Mouse (Mus musculus) CH12.LX (cell line): ENCODE data around the gene Naa16. TPM values are rescaled to one million over a fixed set of nuclear protein-coding genes. Genes with fewer than 3 reads are reported as not detected.

Experiments
- DNase-seq: peaks from one replicate; pipeline ENCODE4 v3.0.0-alpha.2; 2013; ENCODE audit errors: extremely low read depth
- H3K27ac ChIP-seq: 2 replicates; pipeline ENCODE4 v1.5.1; 2012; ENCODE audit warnings: low read depth, mild to moderate bottlenecking, control low read depth, moderate library complexity; ENCODE audit not compliant: insufficient read depth
- H3K27me3 ChIP-seq: replicated peaks from 2 replicates; pipeline ENCODE3; 2012; ENCODE audit warnings: inconsistent platforms
- H3K36me3 ChIP-seq, 2 experiments: replicated peaks in 1 of 2; 2 replicates each; pipeline versions ENCODE3 to v1.6.1; 2012; ENCODE audit warnings: inconsistent platforms in 1 of 2, low read length in 1 of 2, mild to moderate bottlenecking in 1 of 2, mixed read lengths in 1 of 2, moderate library complexity in 1 of 2; ENCODE audit not compliant: control insufficient read depth in 1 of 2, insufficient read depth in 1 of 2
- H3K4me1 ChIP-seq, 2 experiments: 2 replicates each; pipeline ENCODE4 v1.6.1; 2012; ENCODE audit warnings: inconsistent platforms in 1 of 2, moderate library complexity in 1 of 2; ENCODE audit not compliant: insufficient read depth in 2 of 2, control insufficient read depth in 1 of 2
- H3K4me2 ChIP-seq: 2 replicates; pipeline ENCODE4 v1.6.1; 2012; ENCODE audit warnings: low read depth, mild to moderate bottlenecking, control low read depth; ENCODE audit not compliant: poor library complexity, insufficient read depth, severe bottlenecking
- H3K4me3 ChIP-seq, 3 experiments: fragments of 150-350 bp in 1 of 3; sonication (generic) in 1 of 3; replicated peaks in 1 of 3; 2 replicates each; pipeline versions ENCODE3 to v1.5.1; 2011 to 2012; ENCODE audit warnings: low read depth in 2 of 3, low read length in 2 of 3, mild to moderate bottlenecking in 2 of 3, moderate library complexity in 2 of 3, control low read depth in 1 of 3, improper control_type of control experiment in 1 of 3, inconsistent platforms in 1 of 3, mixed read lengths in 1 of 3; ENCODE audit not compliant: poor library complexity in 1 of 3
- H3K79me2 ChIP-seq: replicated peaks from 2 replicates; pipeline ENCODE4 v1.6.1; 2012; ENCODE audit warnings: mild to moderate bottlenecking, moderate library complexity; ENCODE audit not compliant: control insufficient read depth, poor library complexity, insufficient read depth, severe bottlenecking; ENCODE audit errors: extremely low read depth
- H3K9ac ChIP-seq: 2 replicates; pipeline ENCODE4 v1.6.1; 2012; ENCODE audit warnings: low read depth, mild to moderate bottlenecking, control low read depth, moderate library complexity; ENCODE audit not compliant: insufficient read depth
- H3K9me3 ChIP-seq: replicated peaks from 2 replicates; pipeline ENCODE3; 2012; ENCODE audit warnings: low read length, inconsistent platforms, mixed read lengths
- RAD21 ChIP-seq: IDR thresholded peaks from 2 replicates; pipeline ENCODE4 v1.6.1; 2011; ENCODE audit warnings: low read depth, mild to moderate bottlenecking, low read length, improper control_type of control experiment, moderate library complexity
- SMC3 ChIP-seq: IDR thresholded peaks from 2 replicates; pipeline ENCODE4 v1.6.1; 2011; ENCODE audit warnings: low read depth, low read length, improper control_type of control experiment
- TBP ChIP-seq: conservative IDR thresholded peaks from 2 replicates; pipeline ENCODE4 v1.6.1; 2011; ENCODE audit warnings: low read depth, low read length, improper control_type of control experiment
- ZMIZ1 ChIP-seq: IDR thresholded peaks from 2 replicates; pipeline ENCODE4 v1.6.1; 2012; ENCODE audit warnings: low read depth, mild to moderate bottlenecking, inconsistent platforms, low read length, improper control_type of control experiment
- dilution Hi-C: fragments of 300-500 bp; cut with MboI; formaldehyde crosslinking; loops from 2 replicates; pipeline ENCODE4 v1.14.3; 2020; ENCODE audit warnings: low sequenced_read_pairs; ENCODE audit not compliant: extremely low pct_unique_long_range_greater_than_20kb, extremely low pct_ligation_motif_present
- in situ Hi-C: fragments of 300-500 bp; cut with MboI; formaldehyde crosslinking; loops from 3 replicates; pipeline ENCODE4 v1.14.3; 2019; ENCODE audit warnings: low sequenced_read_pairs, low pct_ligation_motif_present, low pct_unique_long_range_greater_than_20kb, mixed read lengths
- polyA plus RNA-seq: library from polyadenylated mRNA; unstranded; fragments of >175 nt; gene quantifications from 2 replicates; pipeline ENCODE4 v1.2.1, GENCODE M21; 2012; ENCODE audit warnings: low read depth; ENCODE audit not compliant: insufficient read length
- total RNA-seq, 2 experiments: library from RNA; depleted of rRNA; stranded (reverse); fragments of 300-350 nt in 1 of 2; fragments of >200 nt in 1 of 2; gene quantifications; 2 replicates each; pipeline ENCODE4 v1.2.3; 2012 to 2014

The Naa16 gene
- total and polyA plus RNA-seq, 3 experiments: 16.4 to 60.0 (median 42.6) TPM

DNA sequence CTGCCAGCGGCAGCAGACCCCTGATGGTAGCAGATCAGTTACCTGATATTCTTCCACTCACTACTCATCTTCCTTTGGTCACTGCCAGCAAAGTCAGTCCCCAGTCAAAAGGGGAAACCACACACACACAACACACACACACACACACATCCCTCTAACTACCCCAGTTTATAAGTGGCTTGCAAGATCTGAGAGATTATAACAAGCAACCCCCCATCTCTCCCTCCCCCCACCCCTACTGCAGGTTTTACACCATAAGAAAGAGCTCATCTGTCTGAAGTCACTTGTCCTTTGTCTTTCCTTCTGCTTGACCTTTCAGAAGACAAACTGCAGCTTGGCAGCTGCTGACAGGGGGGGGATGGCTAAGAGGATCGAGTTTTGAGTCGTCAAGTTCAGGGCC, 115.1 kb downstream of the Naa16 start:
- in situ Hi-C loops (no loop called here), dilution Hi-C loops (no loop called here)
- Histone ChIP-seq H3K4me3 (no peak overlapping the region), H3K27me3 (no peaks in the 10 kb centered on the region), H3K4me2 (no peak overlapping the region), H3K4me1 (peaks cover 2 to 13% of the 10 kb centered on the region in 2 experiments; a peak in 2 of 4 replicates), H3K27ac (no peak overlapping the region), H3K9ac (no peak overlapping the region), H3K9me3 (no peaks in the 10 kb centered on the region), H3K79me2 (no peaks in the 10 kb centered on the region), H3K36me3 (no peaks in the 10 kb centered on the region)
- TF ChIP-seq ZMIZ1 (no peak), SMC3 (no peak), RAD21 (no peak), TBP (no peak)
- DNase-seq: no peak

Other genes starting within 250 kb of the Naa16 start
- not detected in 2 replicates for gene Zfp957, start 143.4 kb downstream of the Naa16 start, total RNA-seq (2012; rRNA removed)
- not detected in 2 replicates for gene Zfp957, start 143.4 kb downstream of the Naa16 start, total RNA-seq (2014; rRNA removed)
- not detected in 2 replicates for gene Zfp957, start 143.4 kb downstream of the Naa16 start, polyA plus RNA-seq
- gene Rgcc, start 89.1 kb downstream of the Naa16 start, total RNA-seq (2012; rRNA removed): 1.6 and 2.2 TPM in 2 replicates
- gene Rgcc, start 89.1 kb downstream of the Naa16 start, total RNA-seq (2014; rRNA removed): 3.3 and 5.2 TPM in 2 replicates
- gene Rgcc, start 89.1 kb downstream of the Naa16 start, polyA plus RNA-seq: 1.2 and 2.3 TPM in 2 replicates
- gene Mtrf1, start 7.0 kb upstream of the Naa16 start, total RNA-seq (2012; rRNA removed): 8.2 and 8.9 TPM in 2 replicates
- gene Mtrf1, start 7.0 kb upstream of the Naa16 start, total RNA-seq (2014; rRNA removed): 21.1 and 23.1 TPM in 2 replicates
- 12.4 and 15.8 TPM in 2 replicates for gene Mtrf1, start 7.0 kb upstream of the Naa16 start, polyA plus RNA-seq
- gene Kbtbd7, start 35.7 kb upstream of the Naa16 start, total RNA-seq (2012; rRNA removed): 2.7 and 2.8 TPM in 2 replicates
- 2.5 and 2.6 TPM in 2 replicates for gene Kbtbd7, start 35.7 kb upstream of the Naa16 start, total RNA-seq (2014; rRNA removed)
- gene Kbtbd7, start 35.7 kb upstream of the Naa16 start, polyA plus RNA-seq: 1.9 TPM in 2 replicates
- 0.13 TPM in 1 of 2 replicates, not detected in the other for gene Kbtbd6, start 61.1 kb upstream of the Naa16 start, total RNA-seq (2012; rRNA removed)
- 0.12 and 0.15 TPM in 2 replicates for gene Kbtbd6, start 61.1 kb upstream of the Naa16 start, total RNA-seq (2014; rRNA removed)
- gene Kbtbd6, start 61.1 kb upstream of the Naa16 start, polyA plus RNA-seq: 0.10 TPM in 1 of 2 replicates, not detected in the other
- 37.1 and 41.2 TPM in 2 replicates for gene Elf1, start 90.4 kb upstream of the Naa16 start, total RNA-seq (2012; rRNA removed)
- 71.7 and 85.2 TPM in 2 replicates for gene Elf1, start 90.4 kb upstream of the Naa16 start, total RNA-seq (2014; rRNA removed)
- gene Elf1, start 90.4 kb upstream of the Naa16 start, polyA plus RNA-seq: 49.6 and 54.4 TPM in 2 replicates
- gene Wbp4, start 90.7 kb upstream of the Naa16 start, total RNA-seq (2012; rRNA removed): 31.3 and 36.8 TPM in 2 replicates
- gene Wbp4, start 90.7 kb upstream of the Naa16 start, total RNA-seq (2014; rRNA removed): 36.2 and 39.9 TPM in 2 replicates
- gene Wbp4, start 90.7 kb upstream of the Naa16 start, polyA plus RNA-seq: 68.5 and 69.4 TPM in 2 replicates
- 91.9 and 103 TPM in 2 replicates for gene Sugt1, start 196.9 kb upstream of the Naa16 start, total RNA-seq (2012; rRNA removed)
- 114 and 141 TPM in 2 replicates for gene Sugt1, start 196.9 kb upstream of the Naa16 start, total RNA-seq (2014; rRNA removed)
- gene Sugt1, start 196.9 kb upstream of the Naa16 start, polyA plus RNA-seq: 118 and 153 TPM in 2 replicates